Mouse (Mus musculus): ENCODE measurements at regions not wholly inside any gene's neighbourhood (a gene's known extent, or its start where the extent isn't known, plus 50 kb on each side); places are given as distances from the start of the nearest gene placed in this dataset.

GRCm38 (mm10) chr1:174971895-174972294 is 50.3 kb upstream of the Grem2 start:
- TF ChIP-seq CTCF (IDR thresholded peaks at IDR 0.05), result no peak
- TF ChIP-seq EP300 (IDR thresholded peaks at IDR 0.05; ENCODE audit: insufficient read depth, low read depth, low read length), result no peak
